Mouse (Mus musculus): ENCODE data around the gene Gm20388. TPM values are rescaled to one million over a fixed set of nuclear protein-coding genes. Genes with fewer than 3 reads are reported as not detected.

Gm20388 gene
- polyA plus RNA-seq, 2 experiments: 8.5 TPM; not detected in 1

DNA sequence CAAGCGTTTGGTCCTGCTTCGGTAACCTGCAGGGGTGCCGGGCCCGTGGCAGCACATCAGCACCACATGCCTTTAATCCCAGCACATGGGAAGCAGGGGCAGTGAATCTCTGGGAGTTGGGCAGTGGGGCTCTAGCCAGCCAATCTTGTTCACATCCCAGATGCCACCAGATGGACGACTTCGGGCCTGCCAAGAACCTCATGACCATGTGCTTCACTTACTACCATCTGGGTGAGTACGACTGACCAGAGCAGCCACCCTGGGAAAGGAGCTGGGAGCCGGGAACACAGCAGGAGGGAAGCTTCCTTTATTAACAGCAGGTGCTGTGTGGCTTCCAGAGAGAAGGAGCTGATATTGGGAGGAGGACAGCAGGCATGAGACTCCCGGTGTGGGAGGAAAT, 240.5 kb downstream of the Gm20388 start:
- no peak for DNase-seq (ENCODE audit: low read depth in 3 of 3, low spot score in 3 of 3)
- TF ChIP-seq CTCF (IDR thresholded peaks at IDR 0.05; ENCODE audit: low read depth) (no peak), EP300 (IDR thresholded peaks at IDR 0.05; ENCODE audit: low read depth) (no peak)
- Histone ChIP-seq H3K36me3 (replicated peaks; ENCODE audit: control insufficient read depth, insufficient read depth, low read depth) (no peaks in the 10 kb centered on the region), H3K27ac (no peak overlapping the region), H3K9me3 (ENCODE audit: control insufficient read depth, low read length) (no peaks in the 10 kb centered on the region), H3K27me3 (ENCODE audit: control insufficient read depth, insufficient read depth, low read length) (no peaks in the 10 kb centered on the region), H3K4me1 (replicated peaks; ENCODE audit: control insufficient read depth in 2 of 2, insufficient read depth in 2 of 2, low read length in 1 of 2) (no peaks in the 10 kb centered on the region), H3K9ac (replicated peaks) (no peak overlapping the region), H3K4me2 (ENCODE audit: low read depth) (no peak overlapping the region), H3K4me3 (ENCODE audit: insufficient read depth in 1 of 2, low read depth in 2 of 2, low read length in 2 of 2) (no peak overlapping the region)
- ATAC-seq (ENCODE audit: insufficient read depth): no peak
- WGBS (ENCODE audit: insufficient replicate concordance): 64% methylated on average over 9 of the region's 9 CpGs

DNA sequence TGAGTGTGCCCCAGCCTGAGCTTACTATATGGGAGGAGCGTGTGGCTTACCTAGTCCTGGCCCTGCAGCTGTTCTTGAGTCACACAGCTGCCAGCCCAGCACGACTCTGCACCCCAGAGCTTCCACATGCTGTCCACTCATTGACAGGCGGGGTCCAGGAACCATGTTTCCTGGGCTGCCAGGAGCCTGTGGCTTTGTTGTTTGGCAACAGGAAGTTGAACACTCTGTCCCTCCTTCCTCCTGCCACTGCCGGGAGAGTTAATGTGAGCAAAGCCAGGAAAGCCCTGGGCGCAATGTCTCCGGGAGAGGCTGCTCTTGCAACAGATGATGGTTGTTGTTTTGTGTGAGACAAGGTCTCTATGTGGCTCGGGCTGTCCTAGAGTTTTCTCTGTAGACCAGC, 242.0 kb downstream of the Gm20388 start:
- no peaks in the 10 kb centered on the region for H3K9me3 ChIP-seq (ENCODE audit: control insufficient read depth, low read length)
- H3K36me3 ChIP-seq (replicated peaks; ENCODE audit: control insufficient read depth, insufficient read depth, low read depth): no peaks in the 10 kb centered on the region
- H3K4me1 ChIP-seq (replicated peaks; ENCODE audit: control insufficient read depth in 2 of 2, insufficient read depth in 2 of 2, low read length in 1 of 2): no peaks in the 10 kb centered on the region
- WGBS (ENCODE audit: insufficient replicate concordance): 16% methylated on average over 7 of the region's 7 CpGs
- ATAC-seq (ENCODE audit: insufficient read depth) (no peak), DNase-seq (ENCODE audit: low read depth in 3 of 3, low spot score in 3 of 3) (peak in 2 of 3 experiments; percentile 1 to 16)
- TF ChIP-seq CTCF (IDR thresholded peaks at IDR 0.05; ENCODE audit: low read depth) (no peak), EP300 (IDR thresholded peaks at IDR 0.05; ENCODE audit: low read depth) (no peak)
- H3K27me3 ChIP-seq (ENCODE audit: control insufficient read depth, insufficient read depth, low read length): no peaks in the 10 kb centered on the region
- H3K27ac ChIP-seq: no peak overlapping the region
- no peak overlapping the region for H3K9ac ChIP-seq (replicated peaks)
- no peak overlapping the region for H3K4me2 ChIP-seq (ENCODE audit: low read depth)
- H3K4me3 ChIP-seq (ENCODE audit: insufficient read depth in 1 of 2, low read depth in 2 of 2, low read length in 2 of 2): no peak overlapping the region

DNA sequence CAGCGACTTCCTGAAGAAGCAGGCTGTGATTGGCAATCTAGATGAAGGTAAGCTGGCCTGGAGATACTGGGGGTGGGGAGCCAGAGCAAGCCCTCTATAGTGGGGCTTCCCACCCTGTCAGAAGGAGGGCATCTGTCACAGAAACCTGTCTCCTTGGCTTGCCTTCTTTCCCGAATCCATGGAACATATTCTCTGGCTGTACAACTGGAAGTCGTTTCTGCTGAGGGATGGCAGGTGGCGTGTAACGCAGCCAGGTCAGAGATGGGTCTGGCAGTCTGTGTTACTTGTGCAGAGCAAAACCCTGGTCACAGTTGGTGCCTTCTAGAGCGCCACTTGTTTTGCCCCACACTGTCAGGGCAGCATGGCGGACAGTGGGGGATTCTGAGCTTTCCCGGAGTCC, 249.7 kb downstream of the Gm20388 start:
- no peak for ATAC-seq (ENCODE audit: insufficient read depth)
- Histone ChIP-seq H3K9me3 (ENCODE audit: control insufficient read depth, low read length) (no peaks in the 10 kb centered on the region), H3K4me3 (ENCODE audit: insufficient read depth in 1 of 2, low read depth in 2 of 2, low read length in 2 of 2) (no peak overlapping the region), H3K27ac (no peak overlapping the region), H3K36me3 (replicated peaks; ENCODE audit: control insufficient read depth, insufficient read depth, low read depth) (no peaks in the 10 kb centered on the region), H3K9ac (replicated peaks) (no peak overlapping the region), H3K4me1 (replicated peaks; ENCODE audit: control insufficient read depth in 2 of 2, insufficient read depth in 2 of 2, low read length in 1 of 2) (no peaks in the 10 kb centered on the region), H3K27me3 (ENCODE audit: control insufficient read depth, insufficient read depth, low read length) (no peaks in the 10 kb centered on the region), H3K4me2 (ENCODE audit: low read depth) (no peak overlapping the region)
- 62% methylated on average over 8 of the region's 8 CpGs for WGBS (ENCODE audit: insufficient replicate concordance)
- TF ChIP-seq EP300 (IDR thresholded peaks at IDR 0.05; ENCODE audit: low read depth) (no peak), CTCF (IDR thresholded peaks at IDR 0.05; ENCODE audit: low read depth) (no peak)
- no peak for DNase-seq (ENCODE audit: low read depth in 3 of 3, low spot score in 3 of 3)

DNA sequence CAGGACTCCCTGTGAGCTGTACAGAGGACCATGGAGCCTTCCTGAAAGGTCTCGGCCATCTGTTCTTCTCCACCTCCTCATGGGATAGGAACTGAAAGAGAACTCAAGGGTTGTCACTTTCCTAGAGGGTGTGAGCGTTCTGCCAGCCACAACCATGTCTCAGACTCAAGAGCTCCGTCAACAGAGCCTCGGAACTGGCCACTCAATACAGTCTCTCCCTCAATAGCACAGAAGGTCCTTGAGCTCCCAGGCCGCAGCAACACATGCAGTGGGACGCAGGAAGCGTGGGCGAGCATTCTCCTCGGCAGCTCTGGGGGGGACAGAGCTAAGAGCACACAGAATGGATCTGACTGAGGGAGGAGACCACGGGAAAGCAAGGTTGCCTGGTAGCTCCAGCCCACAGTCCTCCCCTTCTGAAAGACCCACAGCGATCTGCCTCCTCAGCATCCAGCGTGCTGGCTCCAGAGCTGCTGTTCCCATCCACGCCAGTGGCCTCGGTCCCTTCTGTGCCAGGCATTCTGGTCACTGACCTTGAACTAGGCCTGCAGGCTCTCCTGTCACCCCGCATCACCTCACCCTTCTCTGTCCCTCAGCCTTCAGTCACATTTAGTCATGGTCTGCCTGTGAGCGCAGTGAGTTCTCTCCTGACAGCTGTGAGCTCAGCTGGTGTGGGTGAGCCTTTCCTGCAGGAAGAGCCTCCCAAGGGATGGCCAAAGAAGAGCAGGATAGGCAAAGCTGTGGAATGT, 251.2 kb downstream of the Gm20388 start:
- no peak for ATAC-seq (ENCODE audit: insufficient read depth)
- 64% methylated on average over 16 of the region's 16 CpGs for WGBS (ENCODE audit: insufficient replicate concordance)
- no peak for TF ChIP-seq CTCF (IDR thresholded peaks at IDR 0.05; ENCODE audit: low read depth)
- TF ChIP-seq EP300 (IDR thresholded peaks at IDR 0.05; ENCODE audit: low read depth): no peak
- DNase-seq (ENCODE audit: low read depth in 3 of 3, low spot score in 3 of 3): no peak
- Histone ChIP-seq H3K4me1 (replicated peaks; ENCODE audit: control insufficient read depth in 2 of 2, insufficient read depth in 2 of 2, low read length in 1 of 2) (no peaks in the 10 kb centered on the region), H3K9ac (replicated peaks) (no peak overlapping the region), H3K36me3 (replicated peaks; ENCODE audit: control insufficient read depth, insufficient read depth, low read depth) (no peaks in the 10 kb centered on the region), H3K27ac (no peak overlapping the region), H3K4me2 (ENCODE audit: low read depth) (no peak overlapping the region), H3K4me3 (ENCODE audit: insufficient read depth in 1 of 2, low read depth in 2 of 2, low read length in 2 of 2) (no peak overlapping the region), H3K9me3 (ENCODE audit: control insufficient read depth, low read length) (no peaks in the 10 kb centered on the region), H3K27me3 (ENCODE audit: control insufficient read depth, insufficient read depth, low read length) (no peaks in the 10 kb centered on the region)

DNA sequence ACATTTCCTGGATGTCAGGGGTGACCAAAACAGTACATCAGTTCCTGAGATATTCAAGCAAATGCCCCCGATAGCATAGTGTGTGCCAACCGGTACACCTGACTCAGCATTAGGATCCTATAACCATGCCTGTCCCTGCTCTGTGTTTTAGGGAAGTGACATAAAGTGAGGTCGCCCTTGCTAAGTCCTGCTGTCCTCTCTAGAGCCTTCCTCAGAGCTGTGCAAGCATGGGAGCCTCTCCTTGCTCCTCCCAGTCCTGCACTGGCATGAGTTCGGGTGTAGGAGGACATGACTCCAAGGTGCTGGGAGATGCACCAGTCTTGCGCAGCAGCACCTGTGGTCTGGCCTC, 251.7 kb downstream of the Gm20388 start:
- Histone ChIP-seq H3K9ac (replicated peaks) (no peak overlapping the region), H3K4me2 (ENCODE audit: low read depth) (no peak overlapping the region), H3K36me3 (replicated peaks; ENCODE audit: control insufficient read depth, insufficient read depth, low read depth) (no peaks in the 10 kb centered on the region), H3K27ac (no peak overlapping the region), H3K9me3 (ENCODE audit: control insufficient read depth, low read length) (no peaks in the 10 kb centered on the region), H3K4me1 (replicated peaks; ENCODE audit: control insufficient read depth in 2 of 2, insufficient read depth in 2 of 2, low read length in 1 of 2) (no peaks in the 10 kb centered on the region), H3K27me3 (ENCODE audit: control insufficient read depth, insufficient read depth, low read length) (no peaks in the 10 kb centered on the region; the same call in 1 of the 2 replicates), H3K4me3 (ENCODE audit: insufficient read depth in 1 of 2, low read depth in 2 of 2, low read length in 2 of 2) (no peak overlapping the region)
- ATAC-seq (ENCODE audit: insufficient read depth) (no peak), DNase-seq (ENCODE audit: low read depth in 3 of 3, low spot score in 3 of 3) (no peak)
- TF ChIP-seq CTCF (IDR thresholded peaks at IDR 0.05; ENCODE audit: low read depth) (no peak), EP300 (IDR thresholded peaks at IDR 0.05; ENCODE audit: low read depth) (no peak)
- WGBS (ENCODE audit: insufficient replicate concordance): 42% methylated on average over 5 of the region's 5 CpGs

All from liver, embryonic 14.5 days (tissue).